Mouse (Mus musculus): ENCODE measurements around the gene Ankrd13c.
"Not testable (repeated sequence)": the region's sequence is repeated elsewhere in the genome, so short reads cannot be mapped to it uniquely, and the experiment has no call there.

The Ankrd13c gene

GRCm38 (mm10) chr3:157946843-157947358, at the start of gene Ankrd13c:
TSS of gene Ankrd13c (plus strand) at chr3:157947239.
- peak; percentile 81 to 92 for DNase-seq (ENCODE audit: low spot score in 2 of 2)

- no peak for DNase-seq (ENCODE audit: low spot score in 2 of 2)
Measured at GRCm38 (mm10) chr3:157897645-157898044, 49.4 kb upstream of the Ankrd13c start.

GRCm38 (mm10) chr3:157899986-157900385, 47.1 kb upstream of the Ankrd13c start:
- no peak for DNase-seq (ENCODE audit: low spot score in 2 of 2)

GRCm38 (mm10) chr3:157901721-157902120, 45.3 kb upstream of the Ankrd13c start:
- DNase-seq (ENCODE audit: low spot score in 2 of 2) = no peak

- DNase-seq (ENCODE audit: low spot score in 2 of 2) = no peak
Measured at GRCm38 (mm10) chr3:157908166-157908565, 38.9 kb upstream of the Ankrd13c start.

- no peak for DNase-seq (ENCODE audit: low spot score in 2 of 2)
Measured at GRCm38 (mm10) chr3:157910262-157910661, 36.8 kb upstream of the Ankrd13c start.

- no peak for DNase-seq (ENCODE audit: low spot score in 2 of 2)
Measured at GRCm38 (mm10) chr3:157912155-157912554, 34.9 kb upstream of the Ankrd13c start.

GRCm38 (mm10) chr3:157916336-157916735, 30.7 kb upstream of the Ankrd13c start:
- no peak for DNase-seq (ENCODE audit: low spot score in 2 of 2)

GRCm38 (mm10) chr3:157921376-157921775, 25.7 kb upstream of the Ankrd13c start:
- DNase-seq (ENCODE audit: low spot score in 2 of 2) = no peak

- no peak for DNase-seq (ENCODE audit: low spot score in 2 of 2)
Measured at GRCm38 (mm10) chr3:157923268-157923835, 23.7 kb upstream of the Ankrd13c start.

- DNase-seq (ENCODE audit: low spot score in 2 of 2) = peak; percentile 53 to 84
Measured at GRCm38 (mm10) chr3:157924692-157925328, 22.2 kb upstream of the Ankrd13c start, which contains the start of gene Cth. TSS of gene Cth (minus strand) at chr3:157925077.

- no peak for DNase-seq (ENCODE audit: low spot score in 2 of 2)
Measured at GRCm38 (mm10) chr3:157925706-157926510, 21.1 kb upstream of the Ankrd13c start.

GRCm38 (mm10) chr3:157926761-157927160, 20.3 kb upstream of the Ankrd13c start:
- DNase-seq (ENCODE audit: low spot score in 2 of 2) = peak in 1 of 2 experiments; percentile 11

- DNase-seq (ENCODE audit: low spot score in 2 of 2) = no peak
Measured at GRCm38 (mm10) chr3:157928731-157929130, 18.3 kb upstream of the Ankrd13c start.

GRCm38 (mm10) chr3:157929417-157929816, 17.6 kb upstream of the Ankrd13c start:
- no peak for DNase-seq (ENCODE audit: low spot score in 2 of 2)

GRCm38 (mm10) chr3:157931592-157931991, 15.4 kb upstream of the Ankrd13c start:
- DNase-seq (ENCODE audit: low spot score in 2 of 2) = no peak

GRCm38 (mm10) chr3:157932074-157932473, 15.0 kb upstream of the Ankrd13c start:
- no peak for DNase-seq (ENCODE audit: low spot score in 2 of 2)

- DNase-seq (ENCODE audit: low spot score in 2 of 2) = not testable (repeated sequence)
Measured at GRCm38 (mm10) chr3:157933223-157933622, 13.8 kb upstream of the Ankrd13c start.

GRCm38 (mm10) chr3:157934301-157934823, 12.7 kb upstream of the Ankrd13c start:
- DNase-seq (ENCODE audit: low spot score in 2 of 2) = no peak

GRCm38 (mm10) chr3:157938585-157938984, 8.5 kb upstream of the Ankrd13c start:
- no peak for DNase-seq (ENCODE audit: low spot score in 2 of 2)

- DNase-seq (ENCODE audit: low spot score in 2 of 2) = no peak
Measured at GRCm38 (mm10) chr3:157947383-157948280, 593 bp downstream of the Ankrd13c start.

All from left cerebral cortex, adult 9 months (tissue).